Mouse (Mus musculus) liver, adult 2 months (tissue): ENCODE measurements at regions not wholly inside any gene's neighbourhood (a gene's known extent, or its start where the extent isn't known, plus 50 kb on each side); places are given as distances from the start of the nearest gene placed in this dataset.

ENCODE experiments used
- DNase-seq: peaks from one replicate; pipeline ENCODE4 v3.0.0-alpha.2; 2011; ENCODE audit warnings: low read depth, low spot score; ENCODE audit errors: extremely low read depth
- H3K27ac ChIP-seq: fragments of 200-500 bp; replicated peaks from 2 replicates; pipeline ENCODE4 v1.5.1; 2012; ENCODE audit warnings: low read depth, mild to moderate bottlenecking, control low read depth, inconsistent platforms, low read length; ENCODE audit not compliant: insufficient read depth
- H3K27me3 ChIP-seq: fragments of 200-500 bp; 2 replicates; pipeline ENCODE4 v1.6.1; 2012; ENCODE audit warnings: mild to moderate bottlenecking, moderate library complexity, low read length, inconsistent platforms; ENCODE audit not compliant: control insufficient read depth, insufficient read depth
- H3K36me3 ChIP-seq: fragments of 200-500 bp; 2 replicates; pipeline ENCODE4 v1.6.1; 2012; ENCODE audit warnings: low read length, inconsistent platforms; ENCODE audit not compliant: control insufficient read depth, insufficient read depth
- H3K4me1 ChIP-seq: fragments of 200-500 bp; 2 replicates; pipeline ENCODE4 v1.6.1; 2011; ENCODE audit warnings: low read length; ENCODE audit not compliant: control insufficient read depth, insufficient read depth
- H3K4me3 ChIP-seq: fragments of 200-500 bp; 2 replicates; pipeline ENCODE4 v1.5.1; 2011; ENCODE audit warnings: low read depth, mild to moderate bottlenecking, control low read depth, low read length, moderate library complexity; ENCODE audit not compliant: insufficient read depth
- H3K79me2 ChIP-seq: fragments of 200-500 bp; 2 replicates; pipeline ENCODE4 v1.6.1; 2012; ENCODE audit warnings: inconsistent platforms, mild to moderate bottlenecking, low read length, moderate library complexity; ENCODE audit not compliant: control insufficient read depth, insufficient read depth
- H3K9ac ChIP-seq: fragments of 200-500 bp; 2 replicates; pipeline ENCODE4 v1.6.1; 2012; ENCODE audit warnings: low read depth, mild to moderate bottlenecking, control low read depth, inconsistent platforms, low read length
- CTCF ChIP-seq: fragments of 200-500 bp; IDR thresholded peaks from 2 replicates; pipeline ENCODE4 v1.5.1; 2011; ENCODE audit warnings: low read depth, low read length, control low read depth
- POLR2A ChIP-seq: fragments of 200-500 bp; IDR thresholded peaks from 2 replicates; pipeline ENCODE4 v1.6.1; 2011; ENCODE audit warnings: low read length, control low read depth; ENCODE audit not compliant: insufficient read depth; ENCODE audit errors: extremely low read depth
- WGBS: fragments of 180-500 bp; shearing (Covaris S2); methylation state at CpG from one replicate; pipeline ENCODE4 v1.1.7; 2018; 5-methylcytosine and 5-hydroxymethylcytosine counted together

GRCm38 (mm10) chr13:31472366-31472765 lies 83.6 kb upstream of the Foxq1 start:
- H3K4me3 ChIP-seq, result no peak overlapping the region
- no peaks in the 10 kb centered on the region for H3K27me3 ChIP-seq
- peaks cover 2% of the 10 kb centered on the region; the same call in 1 of the 2 replicates for H3K4me1 ChIP-seq
- H3K9ac ChIP-seq, result no peak overlapping the region
- no peak for TF ChIP-seq CTCF
- TF ChIP-seq POLR2A, result no peak
- DNase-seq, result no peak
- WGBS, result 73% methylated on average over 5 of the region's 5 CpGs
- H3K27ac ChIP-seq, result no peak overlapping the region
- no peaks in the 10 kb centered on the region for H3K36me3 ChIP-seq
- no peaks in the 10 kb centered on the region for H3K79me2 ChIP-seq

DNA sequence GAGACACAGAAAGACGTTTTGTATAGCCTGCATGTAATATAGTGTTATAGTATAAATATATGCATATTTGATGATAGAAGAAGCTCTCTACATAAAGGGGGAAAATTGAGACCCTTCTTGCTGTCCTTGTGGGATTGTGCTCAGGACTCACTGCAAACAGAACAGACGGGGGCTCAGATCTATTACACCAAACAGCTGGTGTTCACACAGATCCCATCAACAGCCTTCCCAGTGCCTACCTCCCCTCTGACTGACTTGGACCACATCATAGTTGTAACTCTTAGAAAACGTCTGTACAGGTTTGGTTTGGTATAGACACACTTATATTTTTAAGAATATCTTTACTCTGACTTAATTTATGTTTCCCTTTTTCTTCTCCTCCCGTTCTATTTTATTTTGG lies 83.1 kb upstream of the Foxq1 start:
- Histone ChIP-seq H3K79me2 (no peaks in the 10 kb centered on the region), H3K27me3 (no peaks in the 10 kb centered on the region), H3K4me3 (no peak overlapping the region), H3K27ac (no peak overlapping the region), H3K36me3 (no peaks in the 10 kb centered on the region), H3K9ac (no peak overlapping the region), H3K4me1 (peaks cover 2% of the 10 kb centered on the region; the same call in 1 of the 2 replicates)
- no peak for DNase-seq
- TF ChIP-seq CTCF, result no peak
- TF ChIP-seq POLR2A, result no peak
- 77% methylated on average over 4 of the region's 4 CpGs for WGBS

- peaks cover 2% of the 10 kb centered on the region; the same call in 1 of the 2 replicates for H3K4me1 ChIP-seq
- no peak overlapping the region for H3K4me3 ChIP-seq
- H3K27ac ChIP-seq, result no peak overlapping the region
- no peaks in the 10 kb centered on the region for H3K79me2 ChIP-seq
- no peaks in the 10 kb centered on the region for H3K36me3 ChIP-seq
- DNase-seq, result no peak
- no peaks in the 10 kb centered on the region for H3K27me3 ChIP-seq
- 86% methylated on average over 1 of the region's 1 CpGs for WGBS
- H3K9ac ChIP-seq, result no peak overlapping the region
- TF ChIP-seq POLR2A, result no peak
- TF ChIP-seq CTCF, result no peak
These were observed 82.7 kb upstream of the Foxq1 start for GRCm38 (mm10) chr13:31473275-31473674.

GRCm38 (mm10) chr13:31475845-31476244 lies 80.1 kb upstream of the Foxq1 start:
- Histone ChIP-seq H3K4me1 (peaks cover 6% of the 10 kb centered on the region; the same call in 1 of the 2 replicates), H3K27ac (no peak overlapping the region), H3K27me3 (no peaks in the 10 kb centered on the region), H3K9ac (no peak overlapping the region), H3K4me3 (no peak overlapping the region), H3K36me3 (no peaks in the 10 kb centered on the region), H3K79me2 (no peaks in the 10 kb centered on the region)
- 50% methylated on average over 3 of the region's 3 CpGs for WGBS
- no peak for TF ChIP-seq CTCF
- TF ChIP-seq POLR2A, result no peak
- DNase-seq, result no peak

DNA sequence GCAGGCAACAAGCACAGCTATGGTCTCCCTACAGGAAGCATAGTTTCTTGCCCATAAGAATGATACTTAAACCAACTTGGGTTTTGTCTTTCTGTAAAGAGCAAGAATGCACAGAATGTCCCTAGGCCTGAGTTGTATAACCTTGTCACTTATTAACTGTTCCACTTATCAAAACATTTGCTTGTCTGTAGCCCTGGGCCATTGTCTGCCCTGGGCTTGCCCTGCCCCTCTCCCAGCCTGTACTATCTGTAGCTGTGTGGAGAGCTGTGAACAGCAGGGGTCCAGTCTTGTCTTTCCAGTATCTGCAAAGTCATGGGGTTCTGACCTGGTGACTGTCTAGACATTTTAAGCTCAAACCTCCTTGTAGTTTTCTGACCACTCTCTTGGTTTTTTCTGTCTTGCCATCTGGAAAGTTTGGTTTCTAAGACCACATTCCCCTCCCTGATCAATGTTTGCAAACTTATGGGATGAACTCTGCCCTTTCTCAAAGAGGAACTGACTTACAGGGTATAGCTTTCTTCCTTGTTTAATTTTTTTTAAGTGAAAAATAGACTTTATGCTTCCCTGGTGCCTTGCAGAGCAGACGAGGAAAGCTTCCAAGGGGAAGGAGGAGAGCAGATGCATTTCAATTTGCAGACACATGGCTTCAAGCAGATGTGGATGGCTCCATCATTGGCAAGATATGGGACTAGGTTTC lies 78.6 kb upstream of the Foxq1 start:
- 85% methylated on average over 1 of the region's 1 CpGs for WGBS
- Histone ChIP-seq H3K27ac (no peak overlapping the region), H3K36me3 (no peaks in the 10 kb centered on the region), H3K4me1 (peaks cover 6% of the 10 kb centered on the region; the same call in 1 of the 2 replicates), H3K9ac (no peak overlapping the region), H3K4me3 (no peak overlapping the region), H3K79me2 (no peaks in the 10 kb centered on the region), H3K27me3 (no peaks in the 10 kb centered on the region)
- DNase-seq, result peak; percentile 81
- no peak for TF ChIP-seq CTCF
- TF ChIP-seq POLR2A, result no peak
